Mouse (Mus musculus): ENCODE measurements around the gene Dcakd. TPM values are rescaled to one million over a fixed set of nuclear protein-coding genes. Genes with fewer than 3 reads are reported as not detected.

Gene Dcakd
- total RNA-seq, 4 experiments from 2014 or later: 64.3 to 89.6 (median 75.5) TPM

Small RNAs within 50 kb of the gene (microRNA-seq; reads per million reads assigned to microRNA genes)
- gene Mir6931: 0 to 0.17 reads per million in 2 experiments

Other genes starting within 250 kb of the Dcakd start
- 10 to 100 TPM; 12.9 to 22.5 (median 17.7) TPM for gene Gjc1, start 208.6 kb downstream of the Dcakd start, total RNA-seq (2022)
- 1 to 10 TPM; 1.4 to 2.6 (median 2.1) TPM for gene Higd1b, start 192.5 kb downstream of the Dcakd start, total RNA-seq (2022)
- gene Eftud2, start 147.3 kb downstream of the Dcakd start, total RNA-seq (2022): 10 to 100 TPM; 62.2 to 95.9 (median 82.0) TPM
- 1 to 10 TPM in 1 of 4 experiments, under 1 TPM in 3; 0.59 to 1.5 (median 0.70) TPM for gene Ccdc103, start 147.1 kb downstream of the Dcakd start, total RNA-seq (2022)
- under 1 TPM in 2 of 4 experiments, not detected in 2; 0.19 to 0.22 TPM for gene Fam187a, start 143.2 kb downstream of the Dcakd start, total RNA-seq (2022)
- 1 to 10 TPM; 1.0 to 1.8 (median 1.8) TPM for gene Gfap, start 127.4 kb downstream of the Dcakd start, total RNA-seq (2022)
- gene Kif18b, start 103.2 kb downstream of the Dcakd start, total RNA-seq (2022): 1 to 10 TPM in 1 of 4 experiments, under 1 TPM in 3; 0.74 to 1.5 (median 0.91) TPM
- gene C1ql1, start 81.6 kb downstream of the Dcakd start, total RNA-seq (2022): 10 to 100 TPM; 62.1 to 91.9 (median 72.9) TPM
- 100 to 1,000 TPM; 102 to 113 (median 109) TPM for gene Nmt1, start 143 bp downstream of the Dcakd start, total RNA-seq (2022)
- 10 to 100 TPM; 10.0 to 18.9 (median 13.6) TPM for gene Plcd3, start 73.3 kb upstream of the Dcakd start, total RNA-seq (2022)
- 100 to 1,000 TPM; 114 to 181 (median 146) TPM for gene Acbd4, start 73.3 kb upstream of the Dcakd start, total RNA-seq (2022)
- 10 to 100 TPM; 75.2 to 90.2 (median 86.0) TPM for gene Hexim1, start 87.9 kb upstream of the Dcakd start, total RNA-seq (2022)
- 1 to 10 TPM; 6.1 to 9.3 (median 8.6) TPM for gene Hexim2, start 104.1 kb upstream of the Dcakd start, total RNA-seq (2022)
- gene Fmnl1, start 142.8 kb upstream of the Dcakd start, total RNA-seq (2022): 10 to 100 TPM; 29.3 to 40.6 (median 30.6) TPM
- under 1 TPM in 3 of 4 experiments, not detected in 1; 0.27 to 0.83 (median 0.66) TPM for gene 1700023F06Rik, start 180.2 kb upstream of the Dcakd start, total RNA-seq (2022)
- gene Spata32, start 190.1 kb upstream of the Dcakd start, total RNA-seq (2022): not detected
- gene Map3k14, start 239.1 kb upstream of the Dcakd start, total RNA-seq (2022): 10 to 100 TPM in 1 of 4 experiments, 1 to 10 TPM in 3; 7.1 to 11.8 (median 9.0) TPM